Mouse (Mus musculus): ENCODE measurements around the gene Btg3. TPM values are rescaled to one million over a fixed set of nuclear protein-coding genes. Genes with fewer than 3 reads are reported as not detected.
"Not testable (repeated sequence)": the region's sequence is repeated elsewhere in the genome, so short reads cannot be mapped to it uniquely, and the experiment has no call there.

Btg3 gene
- total RNA-seq (2021), result 1 to 10 TPM; 5.5 to 6.9 TPM

- peak; percentile 70 to 94 for DNase-seq (ENCODE audit: extremely low spot score in 1 of 2, low spot score in 2 of 2)
- intact Hi-C loops (cut with DNase I), result no loop called here
These were observed at the start of gene Btg3 for GRCm38 (mm10) chr16:78376745-78377570. TSS of gene Btg3 (minus strand) at chr16:78377192.

- intact Hi-C loops (cut with DNase I), result no loop called here
- no peak for DNase-seq (ENCODE audit: extremely low spot score in 1 of 2, low spot score in 2 of 2)
These were observed 40.7 kb upstream of the Btg3 start for GRCm38 (mm10) chr16:78417733-78418132.

- no peak for DNase-seq (ENCODE audit: extremely low spot score in 1 of 2, low spot score in 2 of 2)
- intact Hi-C loops (cut with DNase I), result no loop called here
These were observed 39.5 kb upstream of the Btg3 start for GRCm38 (mm10) chr16:78416500-78416899.

GRCm38 (mm10) chr16:78409991-78410390 lies 33.0 kb upstream of the Btg3 start:
- intact Hi-C loops (cut with DNase I), result no loop called here

GRCm38 (mm10) chr16:78407855-78408254 lies 30.9 kb upstream of the Btg3 start:
- intact Hi-C loops (cut with DNase I), result no loop called here
- DNase-seq (ENCODE audit: extremely low spot score in 1 of 2, low spot score in 2 of 2), result no peak

More at GRCm38 (mm10) chr16:78409991-78410390, 33.0 kb upstream of the Btg3 start:
- DNase-seq (ENCODE audit: extremely low spot score in 1 of 2, low spot score in 2 of 2), result no peak

- no peak for DNase-seq (ENCODE audit: extremely low spot score in 1 of 2, low spot score in 2 of 2)
- intact Hi-C loops (cut with DNase I), result no loop called here
These were observed 29.7 kb upstream of the Btg3 start for GRCm38 (mm10) chr16:78406657-78407056.

- DNase-seq (ENCODE audit: extremely low spot score in 1 of 2, low spot score in 2 of 2), result no peak
- intact Hi-C loops (cut with DNase I), result no loop called here
These were observed 25.3 kb upstream of the Btg3 start for GRCm38 (mm10) chr16:78402316-78402715.

GRCm38 (mm10) chr16:78399423-78399822 lies 22.4 kb upstream of the Btg3 start:
- DNase-seq (ENCODE audit: extremely low spot score in 1 of 2, low spot score in 2 of 2), result no peak
- intact Hi-C loops (cut with DNase I), result no loop called here

GRCm38 (mm10) chr16:78398734-78399133 lies 21.7 kb upstream of the Btg3 start:
- intact Hi-C loops (cut with DNase I), result no loop called here
- no peak for DNase-seq (ENCODE audit: extremely low spot score in 1 of 2, low spot score in 2 of 2)

- DNase-seq (ENCODE audit: extremely low spot score in 1 of 2, low spot score in 2 of 2), result no peak
- intact Hi-C loops (cut with DNase I), result no loop called here
These were observed 14.4 kb upstream of the Btg3 start for GRCm38 (mm10) chr16:78391354-78391753.

- DNase-seq (ENCODE audit: extremely low spot score in 1 of 2, low spot score in 2 of 2), result no peak
- intact Hi-C loops (cut with DNase I), result no loop called here
These were observed 13.0 kb upstream of the Btg3 start for GRCm38 (mm10) chr16:78389986-78390385.

- intact Hi-C loops (cut with DNase I), result no loop called here
- no peak for DNase-seq (ENCODE audit: extremely low spot score in 1 of 2, low spot score in 2 of 2)
These were observed 12.1 kb upstream of the Btg3 start for GRCm38 (mm10) chr16:78389122-78389521.

- intact Hi-C loops (cut with DNase I), result no loop called here
These were observed 1.5 kb upstream of the Btg3 start for GRCm38 (mm10) chr16:78378493-78378892.

GRCm38 (mm10) chr16:78375821-78376691 lies 936 bp downstream of the Btg3 start:
- intact Hi-C loops (cut with DNase I), result no loop called here
- DNase-seq (ENCODE audit: extremely low spot score in 1 of 2, low spot score in 2 of 2), result peak in 1 of 2 experiments; percentile 71

More at GRCm38 (mm10) chr16:78378493-78378892, 1.5 kb upstream of the Btg3 start:
- no peak for DNase-seq (ENCODE audit: extremely low spot score in 1 of 2, low spot score in 2 of 2)

GRCm38 (mm10) chr16:78375222-78375621 lies 1.8 kb downstream of the Btg3 start:
- intact Hi-C loops (cut with DNase I), result no loop called here
- DNase-seq (ENCODE audit: extremely low spot score in 1 of 2, low spot score in 2 of 2), result no peak

- DNase-seq (ENCODE audit: extremely low spot score in 1 of 2, low spot score in 2 of 2), result no peak
- intact Hi-C loops (cut with DNase I), result no loop called here
These were observed 3.2 kb downstream of the Btg3 start for GRCm38 (mm10) chr16:78373743-78374142.

- DNase-seq (ENCODE audit: extremely low spot score in 1 of 2, low spot score in 2 of 2), result no peak
- intact Hi-C loops (cut with DNase I), result no loop called here
These were observed 4.2 kb downstream of the Btg3 start for GRCm38 (mm10) chr16:78372786-78373185.

- DNase-seq (ENCODE audit: extremely low spot score in 1 of 2, low spot score in 2 of 2), result no peak
- intact Hi-C loops (cut with DNase I), result no loop called here
These were observed 5.4 kb downstream of the Btg3 start for GRCm38 (mm10) chr16:78371491-78372046.

GRCm38 (mm10) chr16:78364554-78364953 lies 12.4 kb downstream of the Btg3 start:
- intact Hi-C loops (cut with DNase I); DNase-seq (ENCODE audit: extremely low spot score in 1 of 2, low spot score in 2 of 2): not testable (repeated sequence)

Measured in left cerebral cortex, postnatal 10 days (tissue).